Mouse (Mus musculus) WW6 (cell line): ENCODE measurements around the gene Gm29423.
"Not testable (repeated sequence)": the region's sequence is repeated elsewhere in the genome, so short reads cannot be mapped to it uniquely, and the experiment has no call there.

ENCODE experiments used
- DNase-seq: peaks from one replicate; pipeline ENCODE4 v3.0.0-alpha.2; 2013; ENCODE audit warnings: low read depth, low spot score

Gene Gm29423

DNA sequence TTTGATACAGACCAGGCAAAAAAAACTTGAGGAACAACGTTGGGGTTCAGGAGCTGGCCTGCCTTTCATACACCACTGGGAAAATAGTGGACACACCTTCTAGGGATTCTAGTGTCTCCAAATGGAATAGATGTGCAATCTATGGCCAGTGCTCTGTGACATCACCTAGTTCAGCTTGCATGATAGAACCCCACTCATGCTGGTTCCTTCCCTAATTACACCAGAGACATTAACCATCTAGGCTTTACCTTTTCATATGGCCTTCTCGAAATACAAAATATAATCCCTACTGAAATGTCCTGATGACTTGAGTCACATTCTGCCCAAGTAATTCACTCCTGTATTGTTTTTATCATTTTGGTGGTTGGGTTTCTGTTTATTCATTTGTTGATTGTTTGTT is at the start of gene Gm29423, which contains the start of gene Gm29644:
Gene Gm29423, minus strand, starts transcription at position 101 of the 400 bp plus-strand sequence.
Gene Gm29644, minus strand, starts transcription at position 157 of the 400 bp plus-strand sequence.
- DNase-seq: not testable (repeated sequence)

DNA sequence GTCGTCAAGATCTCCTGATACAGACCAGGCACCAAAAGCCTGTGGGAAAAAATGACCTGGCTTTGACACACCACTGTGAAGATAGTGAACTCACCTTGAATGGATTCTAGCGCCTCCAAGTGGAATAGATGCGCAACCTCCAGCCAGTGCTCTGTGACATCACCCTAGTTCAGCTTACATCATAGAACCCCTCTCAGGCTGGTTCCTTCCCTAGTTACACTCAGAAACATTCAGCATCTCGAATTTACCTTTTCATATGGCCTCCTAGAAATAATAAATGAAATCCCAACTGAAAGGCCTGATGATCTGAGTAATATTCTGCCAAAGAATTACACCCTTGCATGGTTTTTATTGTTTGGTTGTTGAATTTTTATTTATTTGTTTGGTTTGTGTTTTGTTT is 29.5 kb downstream of the Gm29423 start, which contains the start of gene Gm21118:
Gene Gm21118, minus strand, starts transcription at position 101 of the 400 bp plus-strand sequence.
- not testable (repeated sequence) for DNase-seq
